Mouse (Mus musculus) olfactory bulb, adult 2 months (tissue): ENCODE data around the gene Ndufaf3. TPM values are rescaled to one million over a fixed set of nuclear protein-coding genes. Genes with fewer than 3 reads are reported as not detected.

ENCODE experiments used
- H3K27ac ChIP-seq: fragments of 200-500 bp; 2 replicates; pipeline ENCODE4 v1.5.1; 2012; ENCODE audit warnings: low read depth, low read length; ENCODE audit not compliant: insufficient read depth
- H3K4me1 ChIP-seq: fragments of 200-500 bp; 2 replicates; pipeline ENCODE4 v1.6.1; 2012; ENCODE audit warnings: low read length; ENCODE audit not compliant: control insufficient read depth, insufficient read depth
- H3K4me3 ChIP-seq: fragments of 200-500 bp; 2 replicates; pipeline ENCODE4 v1.5.1; 2012; ENCODE audit warnings: mild to moderate bottlenecking, low read depth, low read length, moderate library complexity; ENCODE audit not compliant: insufficient read depth
- CTCF ChIP-seq: fragments of 200-500 bp; IDR thresholded peaks from 2 replicates; pipeline ENCODE4 v1.5.1; 2012; ENCODE audit warnings: low read depth, mild to moderate bottlenecking, low read length, moderate library complexity; ENCODE audit not compliant: insufficient read depth
- POLR2A ChIP-seq: fragments of 200-500 bp; IDR thresholded peaks from 2 replicates; pipeline ENCODE4 v1.6.1; 2012; ENCODE audit warnings: mild to moderate bottlenecking, low read depth, low read length, moderate library complexity; ENCODE audit not compliant: insufficient read depth
- WGBS: fragments of 180-500 bp; shearing (Covaris S2); methylation state at CpG from one replicate; pipeline ENCODE4 v1.1.7; 2018; 5-methylcytosine and 5-hydroxymethylcytosine counted together
- polyA plus RNA-seq: library from polyadenylated mRNA; stranded (reverse); fragments of >200 nt; gene quantifications from 2 replicates; pipeline ENCODE4 v1.2.4, GENCODE M21; 2012; ENCODE audit warnings: low replicate concordance; ENCODE audit not compliant: missing spikeins, insufficient read depth, insufficient read length

The Ndufaf3 gene
- polyA plus RNA-seq, 1 experiment: not detected

GRCm38 (mm10) chr9:108567931-108568419 lies 741 bp upstream of the Ndufaf3 start:
- peak overlapping the region; percentile 86 for H3K4me3 ChIP-seq
- TF ChIP-seq POLR2A: no peak
- TF ChIP-seq CTCF: no peak
- peaks cover 34% of the 10 kb centered on the region for H3K4me1 ChIP-seq
- WGBS: 15% methylated on average over 18 of the region's 18 CpGs
- H3K27ac ChIP-seq: peak overlapping the region; percentile 84

GRCm38 (mm10) chr9:108565881-108566814 lies 1.1 kb downstream of the Ndufaf3 start:
- H3K4me3 ChIP-seq: peak overlapping the region; percentile 86
- TF ChIP-seq POLR2A (no peak), CTCF (no peak)
- peaks cover 41% of the 10 kb centered on the region for H3K4me1 ChIP-seq
- peak overlapping the region; percentile 67 for H3K27ac ChIP-seq
- 10% methylated on average over 35 of the region's 35 CpGs for WGBS

GRCm38 (mm10) chr9:108564131-108564530 lies 3.1 kb downstream of the Ndufaf3 start:
- Histone ChIP-seq H3K4me1 (peaks cover 33% of the 10 kb centered on the region), H3K27ac (no peak overlapping the region), H3K4me3 (no peak overlapping the region)
- TF ChIP-seq POLR2A (no peak), CTCF (no peak)
- 77% methylated on average over 7 of the region's 7 CpGs for WGBS

- TF ChIP-seq CTCF: no peak
- TF ChIP-seq POLR2A: no peak
- no peak overlapping the region for H3K27ac ChIP-seq
- no peak overlapping the region for H3K4me3 ChIP-seq
- H3K4me1 ChIP-seq: peaks cover 32% of the 10 kb centered on the region
- 94% methylated on average over 8 of the region's 8 CpGs for WGBS
These were observed 3.6 kb downstream of the Ndufaf3 start for GRCm38 (mm10) chr9:108563671-108564070.

GRCm38 (mm10) chr9:108560227-108560841 lies 6.9 kb downstream of the Ndufaf3 start, which contains the start of gene Impdh2:
Gene Impdh2, plus strand, starts transcription at chr9:108560286.
- under 1% methylated on average over 53 of the region's 53 CpGs for WGBS

GRCm38 (mm10) chr9:108559169-108559568 lies 8.1 kb downstream of the Ndufaf3 start:
- Histone ChIP-seq H3K4me1 (peaks cover 15% of the 10 kb centered on the region), H3K4me3 (no peak overlapping the region), H3K27ac (no peak overlapping the region)
- TF ChIP-seq CTCF (no peak), POLR2A (no peak)
- WGBS: 90% methylated on average over 4 of the region's 4 CpGs

More at GRCm38 (mm10) chr9:108560227-108560841, 6.9 kb downstream of the Ndufaf3 start, which contains the start of gene Impdh2:
- peak within 1 kb of the TSS; percentile 48; the same call in 1 of the 2 replicates for H3K27ac ChIP-seq
- H3K4me1 ChIP-seq: peaks cover 16% of the 10 kb centered on the region
- peak within 1 kb of the TSS; percentile 83 for H3K4me3 ChIP-seq
- TF ChIP-seq CTCF: no peak
- TF ChIP-seq POLR2A: peak; percentile 84

GRCm38 (mm10) chr9:108546875-108547274 lies 20.4 kb downstream of the Ndufaf3 start:
- Histone ChIP-seq H3K4me1 (no peaks in the 10 kb centered on the region), H3K27ac (no peak overlapping the region), H3K4me3 (no peak overlapping the region)
- TF ChIP-seq POLR2A (no peak), CTCF (no peak)
- 86% methylated on average over 1 of the region's 1 CpGs for WGBS

- TF ChIP-seq POLR2A (no peak), CTCF (no peak)
- Histone ChIP-seq H3K4me1 (no peaks in the 10 kb centered on the region), H3K27ac (no peak overlapping the region), H3K4me3 (no peak overlapping the region)
- 90% methylated on average over 3 of the region's 3 CpGs for WGBS
These were observed 21.2 kb downstream of the Ndufaf3 start for GRCm38 (mm10) chr9:108545986-108546385.

GRCm38 (mm10) chr9:108540846-108541245 lies 26.4 kb downstream of the Ndufaf3 start:
- H3K4me3 ChIP-seq: no peak overlapping the region
- H3K27ac ChIP-seq: no peak overlapping the region
- no peak for TF ChIP-seq POLR2A
- TF ChIP-seq CTCF: no peak
- H3K4me1 ChIP-seq: no peaks in the 10 kb centered on the region
